Mouse (Mus musculus): ENCODE data around the gene Lig1.

GRCm38 (mm10) chr7:13309407-13309806 lies 32.3 kb downstream of the Lig1 start:
- TF ChIP-seq CTCF (IDR thresholded peaks at IDR 0.05; ENCODE audit: insufficient read depth, low read length): no peak
- no peak for TF ChIP-seq POLR2A (IDR thresholded peaks at IDR 0.05; ENCODE audit: borderline replicate concordance, extremely low read depth, low read depth, low read length)
